Mouse (Mus musculus): ENCODE results near the gene Qpctl. TPM values are rescaled to one million over a fixed set of nuclear protein-coding genes. Genes with fewer than 3 reads are reported as not detected.
A peak's percentile ranks its signal among the peaks of the same experiment; 100 is the strongest.

Gene Qpctl
- total and polyA plus RNA-seq, 2 experiments, result 4.3 to 11.7 TPM

- Histone ChIP-seq H3K79me2 (ENCODE audit: control insufficient read depth, insufficient read depth, low read length) (peaks cover 11% of the 10 kb centered on the region; the same call in 1 of the 2 replicates), H3K9ac (ENCODE audit: low read depth, low read length) (no peak within 1 kb of the TSS), H3K4me1 (ENCODE audit: control insufficient read depth, insufficient read depth, low read length) (peaks cover 11% of the 10 kb centered on the region), H3K27ac (replicated peaks; ENCODE audit: insufficient read depth, low read depth, low read length) (no peak within 1 kb of the TSS), H3K36me3 (ENCODE audit: control insufficient read depth, insufficient read depth, low read length) (no peaks in the 10 kb centered on the region), H3K4me3 (ENCODE audit: insufficient read depth, low read depth, low read length) (no peak within 1 kb of the TSS; the same call in 1 of the 2 replicates), H3K27me3 (ENCODE audit: control insufficient read depth, insufficient read depth, low read length) (no peaks in the 10 kb centered on the region)
- peak; percentile 65 for DNase-seq (ENCODE audit: extremely low read depth, low read depth, low spot score)
- WGBS, result 26% methylated on average over 64 of the region's 64 CpGs
- TF ChIP-seq CTCF (IDR thresholded peaks at IDR 0.05; ENCODE audit: low read depth, low read length) (peak; percentile 29), POLR2A (IDR thresholded peaks at IDR 0.05; ENCODE audit: extremely low read depth, insufficient read depth, low read length) (no peak)
These were observed 30.9 kb downstream of the Qpctl start, which contains the start of gene Gm4969 for GRCm38 (mm10) chr7:19118028-19118771. TSS of gene Gm4969 (minus strand) at chr7:19118368.

DNA sequence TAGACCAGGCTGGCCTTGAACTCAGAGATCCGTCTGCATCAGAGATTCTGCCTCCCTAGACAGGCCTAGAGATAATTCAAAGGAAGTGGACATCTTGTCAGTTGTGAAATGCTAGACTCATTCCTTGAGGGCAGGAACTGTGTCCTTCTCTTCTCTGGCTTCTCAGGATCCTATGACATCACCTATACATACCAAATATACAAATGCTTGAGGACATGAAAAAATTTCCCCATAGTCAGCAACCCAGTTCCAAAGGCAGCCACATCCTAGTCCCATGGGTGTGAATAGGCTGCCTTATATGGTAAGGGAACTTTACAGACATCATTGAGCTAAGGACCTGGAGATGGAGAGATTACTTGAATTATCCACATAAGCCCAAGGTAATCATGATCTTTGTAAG lies 39.5 kb downstream of the Qpctl start:
- Histone ChIP-seq H3K4me3 (ENCODE audit: insufficient read depth, low read depth, low read length) (no peak overlapping the region), H3K36me3 (ENCODE audit: control insufficient read depth, insufficient read depth, low read length) (no peaks in the 10 kb centered on the region), H3K79me2 (ENCODE audit: control insufficient read depth, insufficient read depth, low read length) (no peaks in the 10 kb centered on the region), H3K9ac (ENCODE audit: low read depth, low read length) (no peak overlapping the region), H3K27me3 (ENCODE audit: control insufficient read depth, insufficient read depth, low read length) (no peaks in the 10 kb centered on the region), H3K27ac (replicated peaks; ENCODE audit: insufficient read depth, low read depth, low read length) (no peak overlapping the region), H3K4me1 (ENCODE audit: control insufficient read depth, insufficient read depth, low read length) (no peaks in the 10 kb centered on the region)
- TF ChIP-seq CTCF (IDR thresholded peaks at IDR 0.05; ENCODE audit: low read depth, low read length) (no peak), POLR2A (IDR thresholded peaks at IDR 0.05; ENCODE audit: extremely low read depth, insufficient read depth, low read length) (no peak)
- DNase-seq (ENCODE audit: extremely low read depth, low read depth, low spot score), result no peak
- 89% methylated on average over 1 of the region's 1 CpGs for WGBS

- DNase-seq (ENCODE audit: extremely low read depth, low read depth, low spot score), result no peak
- no peak for TF ChIP-seq CTCF (IDR thresholded peaks at IDR 0.05; ENCODE audit: low read depth, low read length)
- TF ChIP-seq POLR2A (IDR thresholded peaks at IDR 0.05; ENCODE audit: extremely low read depth, insufficient read depth, low read length), result no peak
- no peaks in the 10 kb centered on the region for H3K36me3 ChIP-seq (ENCODE audit: control insufficient read depth, insufficient read depth, low read length)
- H3K79me2 ChIP-seq (ENCODE audit: control insufficient read depth, insufficient read depth, low read length), result no peaks in the 10 kb centered on the region
- WGBS, result 37% methylated on average over 3 of the region's 3 CpGs
- no peak overlapping the region for H3K27ac ChIP-seq (replicated peaks; ENCODE audit: insufficient read depth, low read depth, low read length)
- H3K27me3 ChIP-seq (ENCODE audit: control insufficient read depth, insufficient read depth, low read length), result no peaks in the 10 kb centered on the region
- H3K9ac ChIP-seq (ENCODE audit: low read depth, low read length), result no peak overlapping the region
- no peak overlapping the region for H3K4me3 ChIP-seq (ENCODE audit: insufficient read depth, low read depth, low read length)
- H3K4me1 ChIP-seq (ENCODE audit: control insufficient read depth, insufficient read depth, low read length), result no peaks in the 10 kb centered on the region
These were observed 41.7 kb downstream of the Qpctl start for GRCm38 (mm10) chr7:19107436-19107835.

DNA sequence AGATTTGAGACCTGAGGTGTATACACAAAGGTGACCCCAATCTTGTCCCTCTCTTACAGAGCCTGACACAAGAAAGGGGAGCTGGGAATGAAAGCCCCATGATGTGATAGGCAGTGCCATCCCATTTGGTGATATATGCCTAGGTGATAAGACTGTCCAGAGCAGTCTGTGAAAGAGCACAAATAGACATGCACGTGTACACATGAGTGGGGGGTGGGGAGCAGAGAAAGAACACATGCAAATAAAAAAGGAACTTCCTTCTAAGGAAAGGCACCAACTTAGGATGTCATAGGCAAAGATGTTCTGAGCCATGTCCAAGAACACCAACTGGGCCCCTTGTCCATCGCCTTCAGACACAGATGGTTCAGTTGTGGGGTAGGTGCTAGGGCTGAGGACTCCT lies 44.6 kb downstream of the Qpctl start:
- 86% methylated on average over 2 of the region's 2 CpGs for WGBS
- H3K27ac ChIP-seq (replicated peaks; ENCODE audit: insufficient read depth, low read depth, low read length), result no peak overlapping the region
- DNase-seq (ENCODE audit: extremely low read depth, low read depth, low spot score), result no peak
- no peaks in the 10 kb centered on the region for H3K36me3 ChIP-seq (ENCODE audit: control insufficient read depth, insufficient read depth, low read length)
- H3K4me3 ChIP-seq (ENCODE audit: insufficient read depth, low read depth, low read length), result no peak overlapping the region
- no peak for TF ChIP-seq CTCF (IDR thresholded peaks at IDR 0.05; ENCODE audit: low read depth, low read length)
- TF ChIP-seq POLR2A (IDR thresholded peaks at IDR 0.05; ENCODE audit: extremely low read depth, insufficient read depth, low read length), result no peak
- no peaks in the 10 kb centered on the region for H3K79me2 ChIP-seq (ENCODE audit: control insufficient read depth, insufficient read depth, low read length)
- H3K9ac ChIP-seq (ENCODE audit: low read depth, low read length), result no peak overlapping the region
- H3K4me1 ChIP-seq (ENCODE audit: control insufficient read depth, insufficient read depth, low read length), result no peaks in the 10 kb centered on the region
- H3K27me3 ChIP-seq (ENCODE audit: control insufficient read depth, insufficient read depth, low read length), result no peaks in the 10 kb centered on the region

DNA sequence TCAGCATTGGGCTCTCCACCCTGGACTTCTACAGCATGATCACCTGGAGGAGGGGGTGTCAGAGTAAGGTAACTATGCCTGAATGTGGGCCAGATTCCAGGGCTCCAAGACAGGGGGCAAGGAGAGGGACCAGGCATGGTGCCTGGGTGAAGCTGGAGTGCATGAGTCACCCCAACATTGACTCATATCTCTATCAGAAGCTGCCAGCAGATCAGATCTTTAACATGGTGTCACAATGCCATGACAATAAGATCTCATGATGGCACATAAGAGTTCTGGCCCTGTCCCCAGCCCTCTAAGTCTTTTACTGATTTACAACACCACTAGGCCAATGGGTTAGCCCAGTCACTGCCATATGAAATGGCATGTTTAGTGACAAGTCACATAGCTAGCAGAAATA lies 45.4 kb downstream of the Qpctl start:
- no peak for DNase-seq (ENCODE audit: extremely low read depth, low read depth, low spot score)
- Histone ChIP-seq H3K27me3 (ENCODE audit: control insufficient read depth, insufficient read depth, low read length) (no peaks in the 10 kb centered on the region), H3K4me3 (ENCODE audit: insufficient read depth, low read depth, low read length) (no peak overlapping the region), H3K79me2 (ENCODE audit: control insufficient read depth, insufficient read depth, low read length) (no peaks in the 10 kb centered on the region), H3K27ac (replicated peaks; ENCODE audit: insufficient read depth, low read depth, low read length) (no peak overlapping the region), H3K9ac (ENCODE audit: low read depth, low read length) (no peak overlapping the region), H3K4me1 (ENCODE audit: control insufficient read depth, insufficient read depth, low read length) (no peaks in the 10 kb centered on the region), H3K36me3 (ENCODE audit: control insufficient read depth, insufficient read depth, low read length) (no peaks in the 10 kb centered on the region)
- no peak for TF ChIP-seq POLR2A (IDR thresholded peaks at IDR 0.05; ENCODE audit: extremely low read depth, insufficient read depth, low read length)
- TF ChIP-seq CTCF (IDR thresholded peaks at IDR 0.05; ENCODE audit: low read depth, low read length), result no peak

- peak; percentile 65 for DNase-seq (ENCODE audit: extremely low read depth, low read depth, low spot score)
- Histone ChIP-seq H3K36me3 (ENCODE audit: control insufficient read depth, insufficient read depth, low read length) (no peaks in the 10 kb centered on the region), H3K4me1 (ENCODE audit: control insufficient read depth, insufficient read depth, low read length) (peaks cover under 1% of the 10 kb centered on the region; the same call in 1 of the 2 replicates), H3K79me2 (ENCODE audit: control insufficient read depth, insufficient read depth, low read length) (no peaks in the 10 kb centered on the region), H3K27ac (replicated peaks; ENCODE audit: insufficient read depth, low read depth, low read length) (no peak overlapping the region), H3K27me3 (ENCODE audit: control insufficient read depth, insufficient read depth, low read length) (no peaks in the 10 kb centered on the region), H3K4me3 (ENCODE audit: insufficient read depth, low read depth, low read length) (no peak overlapping the region), H3K9ac (ENCODE audit: low read depth, low read length) (no peak overlapping the region)
- TF ChIP-seq POLR2A (IDR thresholded peaks at IDR 0.05; ENCODE audit: extremely low read depth, insufficient read depth, low read length) (no peak), CTCF (IDR thresholded peaks at IDR 0.05; ENCODE audit: low read depth, low read length) (no peak)
- 26% methylated on average over 1 of the region's 1 CpGs for WGBS
These were observed 48.8 kb downstream of the Qpctl start for GRCm38 (mm10) chr7:19100290-19100689.
